Mouse (Mus musculus) embryo, embryonic 11 days (tissue): ENCODE data around the gene N4bp2l1.
"Not testable (repeated sequence)": the region's sequence is repeated elsewhere in the genome, so short reads cannot be mapped to it uniquely, and the experiment has no call there.

Source experiments
- DNase-seq: peaks from one replicate; pipeline ENCODE4 v3.0.0-alpha.2; 2015

Gene N4bp2l1

GRCm38 (mm10) chr5:150597088-150597487 is at the start of gene N4bp2l1:
Gene N4bp2l1, minus strand, starts transcription at chr5:150597188.
- DNase-seq, result no peak

GRCm38 (mm10) chr5:150644926-150645325 is 47.9 kb upstream of the N4bp2l1 start:
- no peak for DNase-seq

- DNase-seq, result not testable (repeated sequence)
Measured at GRCm38 (mm10) chr5:150643390-150643789, 46.4 kb upstream of the N4bp2l1 start.

GRCm38 (mm10) chr5:150641440-150641839 is 44.5 kb upstream of the N4bp2l1 start:
- DNase-seq, result no peak

DNA sequence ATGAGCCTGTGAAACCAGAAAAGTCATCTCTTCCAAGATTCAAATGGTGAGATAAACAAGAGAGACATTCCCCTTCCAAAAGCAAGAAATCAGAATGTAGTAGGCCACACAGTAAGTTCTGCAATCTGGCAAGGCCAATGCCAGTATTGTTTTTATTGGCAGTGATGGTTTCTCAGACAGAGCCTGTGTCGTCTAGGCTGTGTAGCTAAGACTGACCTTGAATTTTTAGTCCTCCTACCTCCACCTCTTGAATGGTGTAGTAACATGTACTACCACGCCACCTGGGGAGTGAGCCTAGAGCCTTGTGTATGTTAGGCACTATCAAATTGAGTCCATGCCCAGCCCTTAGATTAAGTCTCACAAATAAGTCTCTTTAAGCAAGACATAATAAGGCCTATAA is 32.7 kb upstream of the N4bp2l1 start:
- no peak for DNase-seq

- no peak for DNase-seq
Measured at GRCm38 (mm10) chr5:150629272-150629671, 32.3 kb upstream of the N4bp2l1 start.

DNA sequence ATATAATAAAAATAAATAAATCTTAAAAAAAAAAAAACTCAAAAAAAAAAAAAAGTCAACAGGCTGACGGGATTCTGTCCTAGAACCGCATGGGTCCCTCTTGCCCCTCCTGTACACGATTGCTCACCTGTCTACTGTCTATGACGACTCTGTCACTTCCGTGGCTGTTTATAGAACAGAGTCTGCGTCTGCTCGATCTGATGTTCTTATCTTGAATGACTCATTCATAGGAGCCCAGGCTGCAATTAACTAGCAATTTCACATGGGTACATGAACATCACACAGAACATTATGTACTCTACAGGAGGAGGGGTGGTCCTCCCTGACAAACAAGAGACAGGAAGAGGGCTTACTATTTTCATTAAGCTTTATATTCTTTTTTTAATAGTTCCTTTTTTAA is 28.5 kb upstream of the N4bp2l1 start:
- DNase-seq, result no peak

DNA sequence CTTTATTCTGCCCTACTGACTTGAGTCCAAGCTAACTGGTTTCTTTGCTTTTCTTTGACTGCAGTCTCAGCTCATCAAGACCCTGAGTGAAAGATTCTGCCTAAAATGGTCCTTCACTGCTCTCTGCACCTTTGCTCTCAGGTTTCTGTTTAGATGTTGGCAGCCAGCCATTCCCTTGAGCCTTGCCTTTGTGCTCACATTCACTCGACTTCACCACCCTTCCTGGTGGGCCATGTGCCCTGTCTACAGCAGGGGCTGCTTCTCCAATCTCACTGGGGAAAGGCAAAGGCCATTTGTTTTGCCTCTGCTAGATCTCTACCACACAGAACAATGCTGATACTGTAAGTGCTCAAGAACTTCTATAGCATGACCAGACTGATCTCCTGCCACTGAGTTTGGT is 25.8 kb upstream of the N4bp2l1 start:
- DNase-seq, result no peak

DNA sequence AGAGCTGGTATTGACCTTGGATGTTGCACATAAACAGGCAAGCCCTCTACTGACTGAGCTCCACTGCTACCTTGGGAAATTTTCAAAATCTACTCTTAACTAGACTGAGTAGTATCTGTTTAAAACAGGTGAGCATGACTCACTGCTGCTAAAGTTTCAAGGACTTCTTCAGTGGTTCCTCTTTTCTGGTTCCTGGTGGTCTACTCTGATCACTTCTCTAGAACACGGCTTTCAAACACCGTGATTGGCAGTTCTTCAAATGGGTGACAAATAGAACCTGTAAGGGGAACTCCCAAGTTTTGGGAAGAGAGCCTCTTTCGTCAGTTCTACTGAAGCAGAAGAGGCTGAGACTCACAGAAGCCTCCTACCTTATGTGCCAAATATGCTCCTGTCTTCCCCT is 24.6 kb upstream of the N4bp2l1 start:
- DNase-seq, result no peak

- no peak for DNase-seq
Measured at GRCm38 (mm10) chr5:150620588-150621135, 23.7 kb upstream of the N4bp2l1 start.

DNA sequence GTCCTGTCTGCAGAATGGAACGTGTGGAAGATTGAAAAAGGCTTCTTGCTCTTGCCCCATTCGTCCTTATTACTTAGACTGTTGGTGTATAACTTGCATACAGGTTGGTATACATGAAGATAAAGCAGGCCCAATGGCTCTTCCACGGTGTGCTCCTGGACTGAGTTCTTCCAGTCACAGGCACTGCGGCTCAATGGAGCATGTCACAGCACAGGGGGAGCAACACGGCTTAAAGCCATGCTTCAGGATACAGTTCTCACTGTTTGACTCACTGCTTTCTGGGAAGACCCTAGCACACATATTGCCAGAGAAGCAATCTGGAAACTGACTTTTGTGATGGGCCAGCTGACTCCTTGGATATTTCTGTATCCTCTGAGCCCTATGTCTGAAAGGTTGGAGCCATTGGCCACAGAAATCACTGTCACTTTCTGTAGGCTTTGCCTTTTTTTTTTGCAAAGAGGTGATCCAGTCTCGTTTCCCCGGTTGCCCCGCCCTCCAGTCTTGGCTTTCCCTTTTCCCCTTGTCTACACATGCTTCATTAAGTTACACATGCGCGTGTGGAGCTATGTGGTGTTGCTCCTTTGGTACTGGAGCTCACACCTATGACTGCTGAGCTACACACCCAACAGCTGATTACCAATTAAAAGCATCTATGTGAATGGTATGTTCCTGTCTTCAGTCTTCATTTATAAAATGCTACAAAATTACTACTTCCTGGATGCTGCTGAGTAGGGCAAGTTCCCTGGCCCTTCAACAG is 21.8 kb upstream of the N4bp2l1 start:
- no peak for DNase-seq

- DNase-seq, result no peak
Measured at GRCm38 (mm10) chr5:150616731-150617130, 19.7 kb upstream of the N4bp2l1 start.

DNA sequence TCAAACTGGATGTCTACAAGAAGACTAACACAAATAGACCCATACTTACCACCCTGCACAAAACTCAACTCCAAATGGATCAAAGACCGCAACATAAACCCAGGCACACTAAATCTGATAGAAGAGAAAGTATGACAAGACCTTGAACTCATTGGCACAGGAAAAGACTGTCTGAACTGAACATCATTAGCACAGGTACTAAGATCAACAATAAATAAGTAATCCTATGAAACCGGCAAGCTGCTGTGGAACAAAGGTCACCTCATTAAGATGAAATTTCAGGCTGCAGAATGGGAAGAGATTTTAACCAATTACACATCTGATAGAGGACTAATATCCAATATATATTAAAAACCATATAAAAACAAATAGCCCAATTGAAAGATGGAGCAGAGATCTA is 19.2 kb upstream of the N4bp2l1 start:
- no peak for DNase-seq

- no peak for DNase-seq
Measured at GRCm38 (mm10) chr5:150614054-150614453, 17.1 kb upstream of the N4bp2l1 start.

- no peak for DNase-seq
Measured at GRCm38 (mm10) chr5:150611697-150612096, 14.7 kb upstream of the N4bp2l1 start.

GRCm38 (mm10) chr5:150611136-150611535 is 14.1 kb upstream of the N4bp2l1 start:
- DNase-seq, result no peak

- no peak for DNase-seq
Measured at GRCm38 (mm10) chr5:150607631-150608030, 10.6 kb upstream of the N4bp2l1 start.

DNA sequence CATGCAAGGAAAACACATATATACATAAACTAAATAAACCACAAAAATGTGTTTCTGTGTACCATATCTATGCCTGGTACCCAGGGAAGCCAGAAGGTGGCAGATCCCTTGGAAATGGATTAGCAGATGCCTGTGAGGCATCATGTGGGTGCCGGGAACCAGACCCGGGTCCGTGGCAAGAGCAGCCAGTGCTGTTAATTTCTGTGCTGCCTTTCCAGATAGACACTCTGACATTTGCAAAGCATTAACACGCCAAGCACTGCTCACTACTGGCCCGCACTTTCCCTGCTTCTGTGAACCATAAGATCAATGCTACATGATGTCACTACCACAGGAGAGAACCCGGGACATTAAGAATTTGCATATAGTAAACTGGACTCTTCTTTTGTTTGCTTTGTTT is 9.1 kb upstream of the N4bp2l1 start:
- DNase-seq, result no peak

- DNase-seq, result no peak
Measured at GRCm38 (mm10) chr5:150601441-150602230, 4.6 kb upstream of the N4bp2l1 start.

DNA sequence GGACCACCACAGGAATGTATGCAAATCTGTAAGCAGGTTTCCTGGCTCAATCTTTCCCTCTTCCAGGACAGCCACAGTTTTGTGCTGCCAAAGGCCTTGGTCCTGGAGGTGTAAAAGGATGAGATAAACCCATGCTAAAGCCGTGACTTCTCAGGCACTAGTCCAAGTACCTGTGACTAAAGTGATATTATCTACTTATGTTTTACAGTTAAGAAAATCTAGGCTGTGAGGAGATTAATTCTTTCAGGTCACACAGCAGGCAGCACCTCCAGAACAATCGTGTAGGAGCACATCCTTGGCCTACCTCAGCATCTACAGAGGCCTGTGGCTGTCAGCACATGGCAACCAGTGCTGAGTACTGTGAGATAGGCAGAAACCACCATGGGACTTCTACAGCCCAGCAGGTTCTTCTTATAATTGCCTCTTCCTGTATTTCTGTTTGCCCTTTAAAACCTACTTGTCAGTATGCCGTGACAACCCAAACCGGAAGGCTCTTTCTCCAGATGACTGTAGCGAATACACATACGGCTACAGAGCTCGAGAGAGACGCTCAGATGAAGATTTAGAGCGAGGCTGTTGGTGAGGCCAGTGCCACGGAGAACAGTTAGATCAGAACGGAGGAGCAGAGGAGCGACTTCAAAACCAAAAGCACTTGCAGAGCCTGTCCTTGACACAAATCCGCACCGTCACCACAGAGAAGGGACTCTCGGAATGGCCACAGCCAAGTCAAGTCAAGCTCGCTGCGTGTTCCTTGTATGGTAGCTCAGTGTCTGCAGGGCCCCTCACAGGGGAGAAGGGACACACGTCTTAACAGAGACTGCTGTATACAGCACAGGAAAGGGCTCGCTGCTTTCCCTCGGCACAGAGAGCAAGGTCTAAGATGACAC is 3.8 kb upstream of the N4bp2l1 start:
- no peak for DNase-seq

DNA sequence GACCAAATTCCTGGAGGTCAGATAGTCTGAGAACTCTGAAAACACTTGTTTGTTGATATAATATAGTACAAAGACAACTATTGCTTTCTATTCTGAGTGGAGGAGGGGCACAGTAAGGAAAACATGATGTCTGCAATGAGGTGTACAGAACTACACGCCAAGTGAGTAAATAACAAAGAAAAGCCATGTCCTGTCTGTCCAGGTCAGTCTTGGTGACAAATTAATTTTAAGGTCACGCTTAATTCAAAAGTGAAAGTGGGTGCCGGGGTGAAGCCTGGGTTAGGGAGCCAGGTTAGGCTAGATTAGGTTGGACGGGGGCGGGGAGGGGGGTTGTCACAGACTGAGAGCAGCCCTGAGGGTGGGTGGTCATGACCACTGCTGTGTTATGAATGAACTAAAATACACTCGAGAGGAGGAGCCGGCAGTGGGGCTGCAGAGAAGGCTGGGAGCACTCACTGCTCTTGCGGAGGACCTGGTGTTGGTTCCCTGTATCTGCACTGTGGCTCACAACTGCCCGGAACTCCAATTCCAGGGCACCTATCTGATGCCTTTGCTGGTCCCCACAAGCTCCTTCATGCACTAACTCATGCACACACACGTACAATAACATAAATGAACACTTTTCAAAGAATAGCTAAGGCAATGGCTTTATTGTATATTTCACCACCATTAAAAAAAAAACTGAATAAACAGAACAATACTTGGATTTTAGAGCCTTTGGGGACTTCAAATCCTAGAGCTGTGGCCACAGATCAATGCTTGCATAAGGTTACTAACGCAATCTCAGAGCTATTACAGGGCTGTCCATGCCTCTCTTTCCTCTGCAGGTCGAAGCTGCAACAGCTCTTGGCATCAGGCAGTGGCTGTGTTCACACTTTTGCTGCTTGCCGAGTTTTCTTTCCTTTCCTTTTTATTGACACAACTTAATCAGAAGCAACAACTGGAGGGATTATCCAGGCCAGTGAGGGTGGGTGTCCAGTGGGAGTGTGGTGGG is 2.6 kb upstream of the N4bp2l1 start:
- no peak for DNase-seq
